Mouse (Mus musculus): ENCODE measurements around the gene Bmpr2.

Gene Bmpr2

DNA sequence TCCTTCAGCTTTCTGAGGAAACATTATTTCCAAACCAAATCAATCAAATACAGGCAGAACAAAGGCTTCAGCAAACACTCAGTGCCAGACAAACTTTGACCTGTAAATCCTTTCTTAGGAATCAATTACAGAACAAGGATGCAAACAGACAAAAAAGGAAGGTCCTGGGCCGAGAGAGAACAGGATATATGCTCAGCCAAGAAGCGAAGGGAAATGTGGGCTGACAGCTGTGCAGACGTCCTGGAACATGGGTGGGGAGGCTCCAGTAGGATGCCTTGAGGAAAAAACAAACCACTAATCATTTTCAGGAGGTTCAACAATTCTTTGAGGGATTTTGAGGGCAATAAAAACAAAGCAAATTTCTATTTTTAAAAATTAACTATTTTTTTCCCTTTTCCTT, 139.4 kb downstream of the Bmpr2 start:
- DNase-seq: no peak

DNA sequence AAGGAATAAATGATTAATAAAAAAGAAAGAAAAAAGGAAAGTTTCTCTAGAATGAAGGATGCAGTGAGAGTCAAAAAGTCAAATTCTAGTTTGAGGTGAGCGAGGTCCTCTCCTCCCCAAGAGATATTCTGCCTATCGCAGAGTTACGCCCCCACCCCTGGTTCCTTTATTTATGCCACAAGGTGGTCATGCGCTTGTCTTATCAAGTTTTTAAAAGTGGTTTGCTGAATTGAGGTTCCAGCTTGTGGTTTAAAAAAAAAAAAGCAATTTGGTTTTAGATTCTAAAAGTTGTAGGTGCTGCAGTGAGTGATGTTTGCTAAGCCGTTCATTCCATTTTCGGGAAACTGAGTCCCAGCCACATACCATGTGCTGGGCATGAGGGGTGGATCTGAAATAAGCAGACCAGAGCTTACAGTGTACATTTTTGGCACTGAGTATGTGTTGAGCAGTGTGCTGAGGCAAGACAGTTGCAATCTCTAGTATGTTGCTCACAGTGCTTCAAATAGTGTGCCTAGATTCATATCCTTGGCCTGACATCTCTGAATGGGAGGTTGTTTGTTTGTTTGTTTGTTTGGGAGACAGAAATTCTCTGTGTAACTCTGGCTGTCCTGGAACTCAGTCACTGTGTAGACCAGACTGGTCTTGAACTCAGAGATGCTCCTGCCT, 141.6 kb downstream of the Bmpr2 start:
- DNase-seq: no peak

DNA sequence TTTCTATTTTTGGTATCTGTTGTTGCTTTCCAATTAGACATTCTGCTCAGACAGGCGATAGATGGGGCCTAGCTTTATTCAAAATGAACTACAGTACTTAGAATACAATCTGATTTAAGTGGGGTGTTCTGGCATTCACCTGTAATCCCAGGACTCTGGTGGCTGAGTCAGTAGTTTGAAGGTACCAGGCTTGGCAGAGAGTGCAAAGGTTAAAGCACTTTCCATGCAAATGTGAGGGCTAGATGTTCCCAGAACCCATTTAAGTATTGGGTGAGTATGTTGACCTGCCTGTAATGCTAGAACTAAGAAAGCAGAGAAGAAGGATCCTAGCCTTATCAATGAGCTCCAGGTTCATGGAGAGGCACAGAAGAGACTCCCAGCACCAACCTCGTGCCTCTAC, 142.7 kb downstream of the Bmpr2 start:
- DNase-seq: no peak

DNA sequence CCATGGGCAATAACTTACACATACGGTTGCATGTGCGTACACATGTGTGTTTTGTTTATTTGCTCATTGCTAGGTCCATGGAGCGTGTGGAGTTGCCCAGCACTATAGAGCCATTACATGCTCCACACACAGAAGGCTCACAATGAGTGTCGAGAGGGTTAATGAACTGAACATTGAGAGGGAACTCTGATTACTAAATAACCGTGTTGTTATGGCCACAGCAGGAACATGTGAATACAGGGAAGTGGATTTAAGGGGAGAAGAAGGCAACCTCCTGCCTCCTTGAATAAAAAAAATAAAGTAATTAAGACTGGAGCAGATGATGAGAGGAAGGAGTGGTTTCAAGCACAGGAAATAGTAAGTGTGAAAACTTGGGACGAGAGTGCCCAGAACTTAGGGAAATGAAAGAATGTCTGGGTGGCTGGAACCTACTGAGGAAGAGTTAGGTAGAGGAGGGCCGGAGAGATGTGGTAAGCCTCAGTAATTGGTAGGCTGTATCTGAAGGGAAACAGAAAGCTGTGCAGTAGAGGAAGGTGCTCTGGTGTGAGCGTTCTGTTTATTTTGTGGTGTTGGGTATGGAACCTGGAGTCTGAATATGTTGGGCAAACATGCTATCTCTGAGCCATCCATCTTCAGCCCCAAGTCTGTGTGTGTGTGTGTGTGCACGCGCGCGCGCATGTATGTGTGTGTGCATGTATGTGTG, 143.8 kb downstream of the Bmpr2 start:
- no peak for DNase-seq

DNA sequence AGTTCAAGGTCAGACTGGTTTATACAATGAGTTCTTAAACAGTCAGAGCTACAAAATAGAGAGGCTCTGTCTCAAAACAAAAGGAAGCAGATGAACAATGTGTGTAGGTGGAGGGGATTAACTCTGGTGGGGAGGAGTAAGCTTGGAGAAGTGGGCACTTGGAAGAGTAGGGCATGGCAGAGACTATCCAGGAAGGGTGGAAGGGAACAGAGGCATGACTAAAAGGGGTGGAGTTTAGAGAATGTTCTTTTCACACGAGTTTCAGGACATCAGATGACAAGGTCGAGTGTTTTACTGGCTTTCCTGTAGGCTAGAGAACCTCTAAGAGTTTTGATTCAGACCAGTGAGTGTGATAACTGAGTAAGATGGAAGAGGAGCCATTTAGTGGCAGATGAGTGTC, 144.5 kb downstream of the Bmpr2 start:
- DNase-seq: no peak

DNA sequence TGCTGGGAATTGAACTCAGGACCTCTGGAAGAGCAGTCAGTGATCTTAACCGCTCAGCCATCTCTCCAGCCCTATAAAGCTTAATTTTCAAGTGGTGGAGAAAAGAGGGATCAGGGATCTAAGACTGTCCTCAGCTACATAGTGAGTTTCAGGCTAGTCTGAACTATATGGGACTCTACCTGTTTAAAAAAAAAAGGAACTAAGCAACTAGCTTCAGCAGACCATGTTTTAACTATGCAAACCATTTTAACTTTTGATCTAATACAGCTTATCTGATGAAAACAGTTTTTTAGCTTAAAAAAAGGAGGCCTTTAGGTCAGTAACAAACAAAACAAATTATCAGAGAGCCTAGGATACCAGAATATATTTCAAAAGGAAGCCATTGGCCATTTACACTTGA, 147.7 kb downstream of the Bmpr2 start:
- DNase-seq: no peak

DNA sequence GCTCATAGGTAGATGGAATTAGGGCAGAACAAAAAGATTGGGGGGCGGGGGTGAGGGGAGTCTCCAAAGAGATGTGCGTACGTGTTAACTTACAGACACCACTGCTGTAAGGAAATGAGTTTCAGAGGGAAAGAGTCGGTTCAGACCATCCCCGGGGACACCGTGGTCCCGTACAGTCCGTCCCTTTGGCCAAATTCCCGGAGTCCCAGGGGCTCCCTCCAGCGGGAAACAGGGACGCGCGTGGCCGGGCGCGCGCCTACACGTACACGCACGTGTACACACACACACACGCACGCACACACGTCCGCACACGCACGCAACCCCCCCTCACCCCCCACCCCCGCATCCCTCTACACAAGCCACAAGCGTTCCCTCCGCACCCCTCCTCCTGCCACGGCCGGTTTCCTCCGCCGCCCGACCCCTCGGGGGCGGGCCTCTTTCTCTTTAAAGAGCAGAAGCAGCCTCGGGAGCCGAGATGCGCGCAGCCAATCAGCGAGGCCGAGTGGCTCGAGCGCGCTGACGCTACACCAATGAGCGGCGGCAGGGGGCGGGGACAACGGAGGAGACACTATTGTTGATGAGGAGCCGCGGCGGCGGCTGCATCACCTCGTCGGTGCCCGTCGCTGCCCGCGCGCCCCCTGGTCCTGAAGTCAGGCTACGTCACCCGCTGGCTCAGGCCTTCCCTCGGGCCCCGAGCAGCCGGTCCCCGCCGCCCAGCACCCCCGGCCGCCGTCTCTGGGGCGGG, 149.4 kb downstream of the Bmpr2 start, which contains the start of gene Fam117b:
Fam117b (plus strand) TSS at position 594 of the 745 bp plus-strand sequence.
- DNase-seq: peak; percentile 99

DNA sequence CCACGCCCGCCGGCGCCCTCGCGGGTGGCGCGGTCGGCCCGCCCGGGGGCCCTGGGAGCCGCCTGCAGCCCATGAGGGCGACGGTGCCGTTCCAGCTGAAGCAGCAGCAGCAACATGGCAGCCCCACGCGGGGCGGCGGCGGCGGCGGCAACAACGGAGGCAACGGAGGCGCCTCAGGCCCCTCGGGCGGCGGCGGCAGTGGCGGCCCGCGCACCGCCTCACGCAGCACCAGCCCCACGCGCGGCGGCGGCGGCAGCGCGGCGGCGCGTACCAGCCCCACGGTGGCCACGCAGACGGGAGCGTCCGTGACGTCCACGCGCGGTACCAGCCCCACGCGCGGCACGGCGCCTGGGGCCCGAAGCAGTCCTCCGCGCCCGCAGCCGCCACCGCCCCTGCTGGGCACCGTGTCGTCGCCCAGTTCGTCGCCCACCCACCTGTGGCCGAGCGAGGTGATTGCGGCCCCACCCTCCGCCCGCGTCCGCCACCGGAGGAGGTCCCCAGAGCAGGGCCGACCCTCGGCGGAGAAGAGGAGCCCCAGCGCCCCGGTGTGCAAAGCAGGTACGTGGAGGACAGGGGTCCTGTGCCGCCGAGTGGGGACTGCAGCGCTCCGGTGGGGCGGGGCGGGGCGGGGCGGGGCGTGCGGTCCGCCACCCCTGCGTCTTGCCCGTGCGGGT, 150.1 kb downstream of the Bmpr2 start:
- peak; percentile 65 for DNase-seq

DNA sequence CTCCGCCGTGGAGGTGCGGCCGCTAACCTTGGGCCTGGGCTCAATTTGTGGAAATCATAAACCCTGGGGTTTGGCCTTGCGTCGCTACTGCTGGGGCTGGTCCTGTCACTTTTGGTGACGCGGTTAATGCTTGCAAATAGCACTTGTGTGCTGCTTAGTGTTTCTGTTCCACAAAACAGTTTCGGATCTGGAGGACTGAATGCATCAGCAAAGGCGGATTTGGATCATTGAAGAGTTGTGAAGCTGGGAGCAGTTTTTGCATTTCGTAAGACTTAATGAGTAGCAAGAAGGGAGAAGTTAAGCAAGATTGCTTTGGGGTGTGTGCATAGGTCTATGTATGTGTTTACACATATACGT, 150.6 kb downstream of the Bmpr2 start:
- DNase-seq: no peak

DNA sequence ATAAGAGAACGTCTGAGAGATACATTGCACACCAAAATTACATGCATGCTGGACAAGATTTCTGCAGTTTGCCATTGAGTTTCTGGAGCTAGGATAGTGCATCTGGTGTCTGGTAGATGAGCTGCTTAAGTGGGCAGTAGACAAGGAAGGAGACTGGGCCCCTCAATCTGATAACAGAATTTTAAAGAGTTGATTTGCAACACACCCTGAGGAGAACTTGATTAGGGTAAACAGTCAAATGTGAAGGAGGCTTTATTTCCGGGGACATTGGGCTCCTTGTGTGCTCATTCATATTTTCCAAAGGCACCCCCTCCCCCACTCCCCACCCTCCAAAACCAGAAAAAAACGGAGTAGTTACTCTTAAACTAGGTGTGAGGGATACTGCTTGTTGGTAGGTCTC, 151.6 kb downstream of the Bmpr2 start:
- DNase-seq: no peak

DNA sequence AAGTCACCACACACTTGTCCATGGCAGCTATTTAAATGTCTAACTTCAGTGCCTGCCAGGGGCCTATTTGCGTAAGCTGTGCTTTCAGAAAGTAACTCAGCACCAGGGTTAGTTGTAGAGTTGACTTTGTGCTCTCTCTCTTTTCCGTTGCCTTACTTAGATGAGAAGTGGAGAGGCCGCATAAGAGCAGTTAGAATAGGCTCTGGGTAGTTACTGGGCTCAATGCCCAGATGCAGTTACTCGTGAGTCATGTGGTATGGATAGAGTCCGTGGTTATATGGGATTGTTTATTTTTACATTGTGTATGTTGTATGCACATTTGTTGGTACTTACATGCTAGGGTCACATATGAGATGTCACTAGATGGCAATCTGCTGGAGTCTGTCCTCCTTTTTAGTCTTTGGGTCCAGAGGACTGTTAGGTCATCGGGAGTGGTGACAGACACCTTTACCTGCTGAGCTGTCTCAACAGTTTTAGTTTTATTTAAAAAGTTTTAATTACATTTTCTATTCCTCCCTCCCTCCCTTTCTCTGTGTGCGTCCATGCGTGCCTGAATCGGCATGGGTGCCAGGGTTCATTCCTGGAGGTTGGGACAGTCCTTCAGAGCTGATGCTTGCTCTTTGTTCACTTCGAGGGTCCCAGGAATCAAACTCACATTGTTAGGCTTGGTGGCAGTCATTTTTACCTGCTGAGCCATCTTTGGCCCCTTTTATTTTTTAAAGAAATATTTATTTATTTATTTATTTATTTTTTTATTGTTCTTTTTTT, 152.8 kb downstream of the Bmpr2 start:
- DNase-seq: no peak

DNA sequence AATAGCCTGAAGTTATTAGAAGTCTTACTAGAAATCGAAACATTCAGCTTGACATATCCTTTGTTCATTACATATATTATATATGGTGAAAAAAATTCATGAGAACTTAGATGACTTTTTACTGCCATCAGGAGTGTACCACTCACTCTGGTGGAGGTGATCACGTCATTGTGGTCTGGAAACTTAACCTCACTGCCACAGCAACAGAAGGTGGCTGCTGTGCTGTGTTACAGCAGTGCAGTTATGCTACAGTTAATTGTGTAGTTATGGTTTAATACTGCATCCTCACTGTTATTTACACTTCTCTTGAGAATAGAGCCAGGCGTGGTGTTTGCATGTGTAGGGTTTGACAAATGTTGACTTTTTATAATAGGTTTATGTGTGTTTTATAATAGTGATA, 154.2 kb downstream of the Bmpr2 start:
- DNase-seq: peak; percentile 23

DNA sequence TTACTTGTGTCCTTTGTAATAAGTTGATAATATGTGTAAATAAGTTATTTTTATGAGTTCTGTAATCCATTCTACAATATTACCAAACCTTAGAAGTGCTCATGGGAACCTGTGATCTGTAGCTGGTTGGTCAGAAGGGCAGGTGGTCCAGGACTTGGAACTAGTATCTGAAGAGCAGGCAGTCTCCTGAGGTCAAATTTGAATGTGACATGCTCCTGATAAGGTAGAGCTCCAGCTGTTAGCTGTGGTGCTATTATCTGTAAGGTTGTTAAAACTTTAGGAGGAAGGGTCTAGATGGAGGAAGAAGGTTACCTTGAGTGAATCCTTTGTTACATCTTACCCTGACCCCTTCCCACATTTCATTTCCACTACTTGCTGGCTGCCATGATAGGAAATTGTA, 154.9 kb downstream of the Bmpr2 start:
- DNase-seq: no peak

DNA sequence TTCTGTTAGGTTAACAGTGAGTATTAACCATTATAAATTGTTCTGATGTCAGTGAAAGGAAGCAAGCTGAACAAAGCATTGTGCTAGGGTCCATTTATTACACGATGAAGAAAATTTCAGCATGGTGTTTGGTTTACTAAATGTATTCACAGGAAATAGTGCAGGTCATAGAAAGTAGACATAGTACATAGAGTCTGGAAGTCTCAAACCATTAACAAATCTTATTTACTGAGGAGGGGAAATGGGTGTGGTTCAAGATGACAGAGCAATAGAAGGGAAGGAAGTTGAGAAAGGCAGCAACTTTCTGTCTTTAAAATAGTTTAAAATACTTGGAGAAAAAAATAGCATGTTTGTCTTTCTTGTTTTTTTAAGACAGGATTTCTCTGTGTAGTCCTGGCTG, 160.0 kb downstream of the Bmpr2 start:
- no peak for DNase-seq

DNA sequence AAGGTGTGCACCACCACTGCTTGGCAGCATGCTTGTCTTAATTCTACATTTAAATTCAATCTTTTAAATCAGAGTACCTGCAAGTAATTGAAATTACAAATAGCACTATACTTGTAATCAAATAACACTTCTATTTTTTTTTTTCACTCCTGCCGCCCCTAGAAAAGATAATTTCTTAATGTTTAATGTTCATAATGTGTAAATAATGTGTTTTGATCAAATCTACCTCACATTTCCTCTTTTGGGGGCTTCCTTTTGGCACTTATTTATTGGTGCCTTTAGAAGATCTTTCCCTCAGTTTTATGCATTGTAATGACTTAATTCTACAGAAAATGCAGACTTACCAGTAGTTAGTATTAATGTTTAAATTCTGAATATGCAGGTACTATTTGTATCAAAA, 160.5 kb downstream of the Bmpr2 start:
- DNase-seq: no peak

DNA sequence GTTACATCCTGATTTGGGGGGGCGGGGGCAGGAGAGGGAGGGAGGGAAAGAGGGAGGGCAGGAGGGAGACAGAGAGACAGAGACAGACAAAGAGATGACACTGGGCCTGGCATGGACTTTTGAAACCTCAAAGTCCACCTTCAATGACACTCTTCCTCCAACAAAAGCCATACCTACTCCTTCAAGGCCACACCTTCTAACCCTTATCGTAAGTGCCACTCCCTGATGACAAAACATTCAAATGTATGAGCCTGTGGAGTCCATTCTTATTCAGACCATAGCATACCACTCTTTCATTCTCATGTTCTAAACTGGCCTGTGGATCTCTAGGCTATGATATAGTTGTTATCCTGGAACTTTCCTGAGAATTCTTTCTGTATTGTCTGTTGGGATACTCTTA, 161.2 kb downstream of the Bmpr2 start:
- no peak for DNase-seq

DNA sequence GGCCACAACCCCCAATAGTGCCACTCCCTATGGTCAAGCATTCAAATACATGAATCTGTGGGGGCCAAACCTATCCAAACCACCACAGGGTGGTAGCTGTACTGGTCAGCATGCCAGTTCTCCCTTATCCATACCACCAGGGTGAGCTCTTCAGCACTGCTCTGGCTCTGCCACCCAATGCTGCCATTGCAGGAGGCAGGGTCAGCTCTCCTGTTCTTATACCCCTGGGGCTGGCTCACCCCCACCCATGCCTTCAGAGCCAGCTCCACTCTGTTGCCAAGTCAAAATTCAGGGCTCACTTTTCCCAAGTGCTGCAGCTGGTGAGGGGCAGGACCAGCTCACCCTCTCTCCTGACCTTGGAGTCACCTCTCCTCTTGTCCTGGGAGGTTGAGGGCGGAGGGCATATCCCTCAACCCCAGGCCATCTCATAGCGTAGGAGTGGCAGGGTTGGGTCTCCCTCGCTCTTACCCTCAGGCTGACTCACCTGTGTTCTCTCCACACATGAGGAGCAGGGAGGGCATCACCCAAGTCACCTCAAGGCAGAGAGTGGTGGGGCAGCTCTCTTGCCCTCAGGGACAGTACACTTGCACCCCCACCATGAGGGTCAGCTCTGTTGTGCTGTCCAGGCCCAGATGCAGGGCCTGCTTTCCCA, 162.9 kb downstream of the Bmpr2 start:
- no peak for DNase-seq

DNA sequence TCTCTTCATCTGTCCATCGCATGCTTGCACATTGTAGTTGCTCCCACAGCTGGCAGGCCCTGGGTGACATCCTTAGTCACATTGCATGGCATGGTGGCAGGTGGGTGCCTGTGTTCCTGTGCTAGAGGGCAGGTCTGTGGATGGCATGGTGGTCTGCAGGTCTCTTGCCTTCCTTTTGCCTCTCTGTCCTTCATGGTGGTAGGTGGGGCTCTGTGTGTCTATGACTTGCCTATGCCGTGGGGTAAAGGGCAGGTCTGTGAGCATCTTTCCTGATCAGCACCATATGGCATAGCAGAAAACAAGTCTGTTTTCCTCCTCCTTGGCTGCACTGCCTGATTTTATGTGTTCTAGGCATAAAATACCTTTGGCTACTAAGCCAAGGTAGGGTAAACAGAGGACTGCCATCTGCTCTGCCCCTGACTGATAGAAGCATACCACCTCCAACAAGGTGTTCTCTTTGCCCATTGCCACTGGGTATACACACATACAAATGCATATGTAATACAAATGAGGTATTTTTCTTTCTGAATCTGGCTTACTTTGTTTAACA, 164.0 kb downstream of the Bmpr2 start:
- DNase-seq: no peak

Measured in thymus, postnatal 14 days (tissue).